Mouse (Mus musculus) cortical plate, adult 2 months (tissue): ENCODE results near the gene Vmn1r87. TPM values are rescaled to one million over a fixed set of nuclear protein-coding genes. Genes with fewer than 3 reads are reported as not detected.
"Not testable (repeated sequence)": the region's sequence is repeated elsewhere in the genome, so short reads cannot be mapped to it uniquely, and the experiment has no call there.

Experiments
- H3K27ac ChIP-seq: fragments of 200-500 bp; 2 replicates; pipeline ENCODE4 v1.5.1; 2012; ENCODE audit warnings: low read length, control low read depth, inconsistent platforms; ENCODE audit not compliant: insufficient read depth
- H3K4me1 ChIP-seq: fragments of 200-500 bp; 2 replicates; pipeline ENCODE4 v1.6.1; 2011; ENCODE audit warnings: low read length; ENCODE audit not compliant: control insufficient read depth, insufficient read depth
- H3K4me3 ChIP-seq: fragments of 200-500 bp; 2 replicates; pipeline ENCODE4 v1.5.1; 2011; ENCODE audit warnings: mild to moderate bottlenecking, low read length, control low read depth; ENCODE audit not compliant: insufficient read depth
- CTCF ChIP-seq: fragments of 200-500 bp; IDR thresholded peaks from 2 replicates; pipeline ENCODE4 v1.5.1; 2011; ENCODE audit warnings: mild to moderate bottlenecking, control low read depth, low read length; ENCODE audit not compliant: insufficient read depth; ENCODE audit errors: extremely low read depth
- POLR2A ChIP-seq: fragments of 200-500 bp; IDR thresholded peaks from 2 replicates; pipeline ENCODE4 v1.6.1; 2011; ENCODE audit warnings: mild to moderate bottlenecking, low read length, control low read depth; ENCODE audit not compliant: insufficient read depth; ENCODE audit errors: extremely low read depth
- polyA plus RNA-seq: library from polyadenylated mRNA; depleted of rRNA; stranded (reverse); fragments of >200 nt; gene quantifications from 2 replicates; pipeline ENCODE4 v1.2.3, GENCODE M21; 2012; rRNA removed

Gene Vmn1r87
- polyA plus RNA-seq = not detected in 2 replicates

- Histone ChIP-seq H3K27ac (no peak within 1 kb of the TSS), H3K4me1 (no peaks in the 10 kb centered on the region), H3K4me3 (no peak within 1 kb of the TSS)
- TF ChIP-seq POLR2A (no peak), CTCF (no peak)
Observed at GRCm38 (mm10) chr7:13140057-13140456, at the start of gene Vmn1r87. Gene Vmn1r87 (minus strand): TSS chr7:13140157.

DNA sequence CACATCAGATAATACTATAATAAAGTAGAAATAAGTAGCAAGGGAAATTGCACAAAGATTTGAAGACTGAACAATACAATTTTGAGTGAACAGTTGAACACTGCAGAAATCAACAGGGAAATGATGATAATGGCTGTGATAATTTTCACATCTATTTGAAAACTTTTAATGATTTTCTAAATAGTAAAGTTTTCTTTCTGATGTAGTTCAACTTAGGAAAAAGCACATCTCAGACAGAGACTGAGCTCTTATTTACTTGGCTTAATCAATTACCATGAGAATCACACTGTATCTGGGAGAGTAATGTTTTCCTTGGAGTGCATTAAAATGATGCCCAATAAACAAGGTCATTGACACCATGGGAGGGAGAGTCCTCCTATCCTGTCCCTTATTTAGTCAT lies 19.3 kb upstream of the Vmn1r87 start, which contains the start of gene Vmn1r88:
Gene Vmn1r88, plus strand, starts transcription at position 301 of the 400 bp plus-strand sequence.
- H3K4me3 ChIP-seq = no peak within 1 kb of the TSS
- TF ChIP-seq POLR2A (no peak), CTCF (no peak)
- no peak within 1 kb of the TSS for H3K27ac ChIP-seq
- H3K4me1 ChIP-seq = no peaks in the 10 kb centered on the region

GRCm38 (mm10) chr7:13137340-13137739 lies 2.6 kb downstream of the Vmn1r87 start:
- H3K4me3 ChIP-seq = no peak overlapping the region

GRCm38 (mm10) chr7:13131856-13132255 lies 8.1 kb downstream of the Vmn1r87 start:
- H3K4me1 ChIP-seq = no peaks in the 10 kb centered on the region
- no peak overlapping the region for H3K27ac ChIP-seq
- no peak overlapping the region for H3K4me3 ChIP-seq
- no peak for TF ChIP-seq CTCF
- no peak for TF ChIP-seq POLR2A

More at GRCm38 (mm10) chr7:13137340-13137739, 2.6 kb downstream of the Vmn1r87 start:
- Histone ChIP-seq H3K27ac (no peak overlapping the region), H3K4me1 (no peaks in the 10 kb centered on the region)
- TF ChIP-seq POLR2A (no peak), CTCF (no peak)

GRCm38 (mm10) chr7:13123554-13124153 lies 16.3 kb downstream of the Vmn1r87 start:
- H3K27ac ChIP-seq, H3K4me1 ChIP-seq, H3K4me3 ChIP-seq: not testable (repeated sequence)

DNA sequence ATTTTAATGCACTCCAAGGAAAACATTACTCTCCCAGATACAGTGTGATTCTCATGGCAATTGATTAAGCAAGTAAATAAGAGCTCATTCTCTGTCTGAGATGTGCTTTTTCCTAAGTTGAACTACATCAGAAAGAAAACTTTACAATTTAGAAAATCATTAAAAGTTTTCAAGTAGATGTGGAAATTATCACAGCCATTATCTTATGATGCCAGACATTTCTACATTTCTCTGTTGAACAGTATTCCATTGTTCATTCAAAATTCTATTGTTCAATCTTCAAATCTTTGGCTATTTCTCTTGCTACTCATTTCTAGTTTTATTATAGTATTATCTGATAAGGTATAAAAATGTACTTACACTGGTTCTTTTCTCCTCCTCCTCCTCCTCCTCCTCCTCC lies 20.1 kb downstream of the Vmn1r87 start, which contains the start of gene Vmn1r86:
Gene Vmn1r86, minus strand, starts transcription at position 101 of the 400 bp plus-strand sequence.
- Histone ChIP-seq H3K4me3 (no peak within 1 kb of the TSS), H3K27ac (no peak within 1 kb of the TSS), H3K4me1 (no peaks in the 10 kb centered on the region)
- TF ChIP-seq POLR2A (no peak), CTCF (no peak)

DNA sequence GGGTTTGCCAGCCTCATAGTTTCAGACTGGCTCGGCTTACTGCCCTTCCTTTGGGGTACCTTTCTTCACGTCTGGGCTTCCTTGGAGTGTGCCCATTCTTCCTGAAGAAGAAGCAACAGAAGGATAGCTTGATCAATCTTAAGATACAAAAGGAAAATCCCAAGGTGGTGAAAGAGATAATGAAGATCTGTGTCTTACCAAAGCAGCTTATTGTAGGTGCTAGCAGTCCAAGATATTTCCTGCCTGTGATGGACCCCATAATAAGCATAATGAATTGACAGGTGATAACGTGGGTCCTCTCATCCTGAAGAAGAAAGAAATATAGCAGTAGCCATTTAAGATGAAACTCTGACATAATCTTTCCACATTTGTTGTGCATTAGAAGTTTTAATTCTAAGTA lies 44.9 kb downstream of the Vmn1r87 start, which contains the start of gene Vmn1r85:
Gene Vmn1r85, minus strand, starts transcription at position 101 of the 400 bp plus-strand sequence.
- Histone ChIP-seq H3K4me3 (no peak within 1 kb of the TSS), H3K27ac (no peak within 1 kb of the TSS), H3K4me1 (no peaks in the 10 kb centered on the region)
- TF ChIP-seq CTCF = no peak
- no peak for TF ChIP-seq POLR2A

Other genes starting within 250 kb of the Vmn1r87 start
- 12.7 and 13.1 TPM in 2 replicates for gene Zscan22, start 242.3 kb downstream of the Vmn1r87 start, polyA plus RNA-seq
- gene Rps5, start 217.9 kb downstream of the Vmn1r87 start, polyA plus RNA-seq = 782 and 785 TPM in 2 replicates
- gene Rnf225, start 212.7 kb downstream of the Vmn1r87 start, polyA plus RNA-seq = 0.96 and 1.0 TPM in 2 replicates
- 5.6 and 6.1 TPM in 2 replicates for gene Zfp324, start 174.3 kb downstream of the Vmn1r87 start, polyA plus RNA-seq
- 9.7 and 10.1 TPM in 2 replicates for gene Zfp446, start 162.3 kb downstream of the Vmn1r87 start, polyA plus RNA-seq
- gene Slc27a5, start 142.0 kb downstream of the Vmn1r87 start, polyA plus RNA-seq = 0.69 and 0.78 TPM in 2 replicates
- 225 and 226 TPM in 2 replicates for gene Trim28, start 141.0 kb downstream of the Vmn1r87 start, polyA plus RNA-seq
- 32.2 and 33.4 TPM in 2 replicates for gene Zbtb45, start 130.1 kb downstream of the Vmn1r87 start, polyA plus RNA-seq
- gene Chmp2a, start 105.3 kb downstream of the Vmn1r87 start, polyA plus RNA-seq = 224 and 229 TPM in 2 replicates
- 400 and 402 TPM in 2 replicates for gene Ube2m, start 101.9 kb downstream of the Vmn1r87 start, polyA plus RNA-seq
- gene Mzf1, start 85.4 kb downstream of the Vmn1r87 start, polyA plus RNA-seq = 14.3 and 15.2 TPM in 2 replicates
- not detected in 2 replicates for gene Vmn1r85, start 45.0 kb downstream of the Vmn1r87 start, polyA plus RNA-seq
- gene Vmn1r86, start 20.2 kb downstream of the Vmn1r87 start, polyA plus RNA-seq = not detected in 2 replicates
- gene Vmn1r88, start 19.4 kb upstream of the Vmn1r87 start, polyA plus RNA-seq = not detected in 2 replicates
- gene Vmn1r89, start 72.9 kb upstream of the Vmn1r87 start, polyA plus RNA-seq = not detected in 2 replicates
- gene Lig1, start 137.1 kb upstream of the Vmn1r87 start, polyA plus RNA-seq = 9.3 and 9.4 TPM in 2 replicates
- gene Zswim9, start 138.6 kb upstream of the Vmn1r87 start, polyA plus RNA-seq = 8.5 and 8.6 TPM in 2 replicates
- 0.30 and 0.33 TPM in 2 replicates for gene Pla2g4c, start 184.5 kb upstream of the Vmn1r87 start, polyA plus RNA-seq